Mouse (Mus musculus) ES-CJ7 (cell line): ENCODE data around the gene Sp6.

Experiments
- DNase-seq: peaks from one replicate; pipeline ENCODE4 v3.0.0; 2011; ENCODE audit warnings: low read depth, low spot score

Gene Sp6

DNA sequence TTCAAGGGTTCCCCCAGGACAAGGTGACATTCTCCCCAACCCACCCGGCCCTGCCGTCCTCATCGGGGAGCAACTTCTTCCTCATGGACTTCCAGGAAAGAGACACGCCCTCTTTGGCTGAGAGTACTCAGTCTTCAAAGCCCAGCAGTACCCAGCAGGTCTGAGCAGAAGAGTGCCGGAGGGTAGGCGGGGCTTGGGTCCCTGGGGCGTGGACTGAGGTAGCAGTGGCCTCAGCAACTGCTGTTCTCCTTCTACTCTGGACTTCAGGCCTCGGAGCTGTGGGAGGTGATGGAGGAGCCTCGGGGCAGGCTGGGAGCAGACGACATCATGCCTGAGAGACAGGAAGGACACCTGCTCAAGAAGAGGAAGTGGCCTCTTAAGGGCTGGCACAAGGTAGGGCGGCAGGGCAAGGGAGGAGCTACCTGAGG lies 39.0 kb downstream of the Sp6 start:
- peak; percentile 80 for DNase-seq

DNA sequence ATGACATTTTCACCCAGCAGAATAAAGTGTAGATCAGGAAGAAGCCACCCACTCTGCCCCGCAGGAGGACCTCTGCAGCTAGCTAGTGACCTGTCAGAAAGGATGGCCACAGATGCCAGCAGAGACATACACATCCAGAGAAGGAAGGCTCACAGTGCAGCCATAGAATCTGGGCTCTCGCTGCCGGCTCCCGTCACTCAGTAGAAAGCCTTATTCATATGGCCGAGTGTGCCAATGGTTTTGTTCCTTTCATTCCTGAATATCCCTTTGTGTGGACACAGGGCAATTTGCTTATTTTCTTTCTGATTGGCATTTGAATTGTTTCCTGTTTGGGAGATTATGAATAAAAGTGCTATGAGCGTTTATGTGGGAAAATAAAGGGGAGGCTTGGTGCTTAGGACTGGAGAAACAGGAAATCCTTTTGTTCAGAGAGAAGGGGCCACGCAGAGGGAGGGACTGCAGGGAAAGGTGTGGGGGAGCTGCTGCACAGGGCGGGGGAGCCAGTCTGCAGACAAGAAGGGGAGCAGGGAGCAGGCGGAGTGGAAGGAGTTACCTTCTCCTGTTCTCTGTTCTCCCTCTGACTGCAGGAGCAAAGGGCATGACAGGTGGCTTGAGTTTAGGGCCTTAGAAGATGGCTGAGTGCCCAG lies 50.2 kb downstream of the Sp6 start:
- DNase-seq: no peak

DNA sequence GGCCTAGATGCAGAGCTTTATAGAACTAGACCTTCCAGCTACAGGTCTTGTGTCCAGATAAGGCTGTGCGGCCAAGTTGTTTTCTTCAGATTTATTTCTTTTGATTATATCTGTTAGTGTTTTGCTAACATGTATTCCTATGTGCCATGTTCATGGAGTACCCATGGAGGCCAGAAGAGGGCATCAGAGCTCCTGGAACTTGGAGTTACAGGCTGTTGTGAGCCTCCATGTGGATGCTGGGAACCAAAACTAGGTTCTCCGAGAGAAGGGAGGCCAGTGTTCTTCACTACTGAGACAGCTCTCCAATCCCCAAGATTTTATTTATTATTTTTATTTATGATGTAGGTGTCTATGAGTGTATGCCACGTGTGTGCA lies 50.7 kb downstream of the Sp6 start:
- peak; percentile 60 for DNase-seq

DNA sequence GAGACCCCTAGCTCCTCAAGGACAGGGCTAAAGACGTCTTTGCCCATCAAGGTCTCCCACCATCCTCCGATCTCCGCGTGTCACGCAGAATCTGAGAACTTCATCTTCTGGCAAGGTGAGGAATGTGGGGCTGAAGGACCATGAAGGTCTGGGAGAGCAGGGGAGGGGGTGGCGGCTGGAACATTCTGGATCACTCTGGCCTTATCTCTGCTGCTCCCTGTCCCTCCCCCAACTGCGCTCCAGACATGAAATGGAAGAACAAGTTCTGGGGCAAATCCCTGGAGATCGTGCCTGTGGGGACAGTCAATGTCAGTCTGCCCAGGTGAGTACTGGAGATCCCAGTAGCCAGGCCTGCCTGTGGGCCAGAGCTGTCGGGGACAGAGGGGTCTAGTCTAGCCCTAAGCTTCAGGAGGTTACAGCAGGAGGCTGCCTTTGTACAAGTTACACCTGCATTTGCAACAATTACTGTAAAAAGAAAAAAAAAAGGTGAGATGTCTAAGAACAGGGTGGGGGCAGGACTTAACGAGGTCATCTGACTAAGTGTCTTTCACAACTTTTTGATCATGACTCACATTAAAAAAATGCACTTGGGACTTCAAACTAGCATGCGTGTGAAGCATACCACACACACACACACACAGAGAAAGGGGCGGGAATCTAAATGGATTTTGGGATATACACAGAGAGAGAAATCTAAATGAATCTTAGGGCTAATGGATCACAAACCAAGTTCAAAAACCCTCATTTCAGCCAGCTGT lies 52.5 kb downstream of the Sp6 start:
- DNase-seq: no peak

DNA sequence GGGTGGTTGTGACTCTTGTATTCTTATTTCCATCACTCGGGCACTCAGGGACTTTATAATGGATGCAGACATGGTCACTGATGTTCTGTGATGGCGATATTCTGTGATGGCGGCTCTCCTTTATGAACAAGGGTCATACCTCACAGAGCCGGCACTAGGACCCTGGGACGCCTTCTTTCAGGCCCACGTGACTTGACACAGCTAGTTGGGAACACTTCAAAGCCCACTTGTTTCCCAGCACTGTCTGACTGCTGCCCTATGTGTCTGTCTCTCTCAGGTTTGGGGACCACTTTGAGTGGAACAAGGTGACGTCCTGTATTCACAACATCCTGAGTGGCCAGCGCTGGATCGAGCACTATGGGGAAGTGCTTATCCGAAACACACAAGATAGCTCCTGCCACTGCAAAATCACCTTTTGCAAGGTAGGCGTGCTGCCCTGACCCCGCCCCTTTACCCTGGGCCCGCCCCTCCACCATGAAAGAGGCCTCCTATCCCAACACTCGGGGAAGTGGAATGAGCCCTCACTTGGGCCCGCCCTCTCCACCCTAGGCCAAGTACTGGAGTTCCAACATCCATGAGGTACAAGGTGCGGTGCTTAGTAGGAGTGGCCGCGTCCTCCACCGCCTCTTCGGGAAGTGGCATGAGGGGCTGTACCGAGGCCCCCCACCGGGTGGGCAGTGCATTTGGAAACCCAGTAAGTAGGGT lies 53.6 kb downstream of the Sp6 start:
- peak; percentile 91 for DNase-seq

DNA sequence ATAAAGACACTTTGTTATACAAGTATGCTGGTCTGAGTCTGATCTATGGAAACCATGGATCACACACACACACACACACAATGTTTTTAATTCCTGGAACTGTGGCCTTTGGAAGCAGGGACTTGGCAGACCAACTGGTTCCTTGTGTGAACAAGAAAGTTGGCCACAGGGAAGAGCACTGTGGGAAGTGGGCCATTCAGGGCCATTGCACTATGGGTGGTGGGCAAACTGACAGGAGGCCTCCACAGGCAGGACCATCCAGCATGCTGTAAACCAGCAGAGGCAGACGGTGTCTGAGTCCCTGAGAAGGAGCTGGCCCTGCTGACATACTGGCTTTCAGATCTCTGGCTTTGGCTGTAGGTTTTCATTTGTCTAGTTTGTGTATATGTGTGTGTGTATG lies 56.1 kb downstream of the Sp6 start:
- no peak for DNase-seq

DNA sequence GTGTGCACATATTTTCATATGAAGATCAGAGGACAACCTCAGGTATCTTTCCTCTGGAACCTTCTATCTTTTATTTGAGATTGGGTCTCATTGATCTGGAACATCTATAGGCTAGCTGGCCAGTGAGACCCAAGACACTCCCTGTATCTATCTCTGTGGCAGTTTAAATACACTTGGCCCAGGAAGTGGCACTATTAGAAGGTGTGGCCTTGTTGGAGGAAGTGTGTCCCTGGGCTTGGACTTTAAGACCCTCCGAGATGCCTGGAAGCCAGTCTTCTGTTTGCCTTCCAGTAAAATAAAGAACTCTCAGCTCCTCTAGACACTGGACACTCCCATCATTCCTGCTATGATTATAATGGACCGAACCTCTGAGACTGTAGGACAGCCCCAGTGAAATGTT lies 56.6 kb downstream of the Sp6 start:
- no peak for DNase-seq

DNA sequence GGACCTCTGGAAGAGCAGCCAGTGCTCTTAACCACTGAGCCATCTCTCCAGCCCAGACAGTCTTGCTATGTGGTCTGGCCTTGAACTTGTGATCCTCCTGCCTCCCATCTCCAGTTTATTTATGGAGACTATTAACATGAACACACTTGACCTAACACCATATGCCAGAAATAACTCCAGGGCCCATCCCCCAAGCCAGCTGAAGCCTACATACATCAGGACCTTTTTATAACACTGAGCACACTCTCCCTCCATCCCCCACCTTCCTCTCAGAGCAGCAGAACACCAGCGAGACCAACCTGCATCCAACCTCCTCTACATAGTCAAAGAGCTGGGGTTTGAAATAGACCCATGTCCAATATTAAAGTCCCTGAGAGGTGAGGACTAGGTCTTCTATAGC lies 57.9 kb downstream of the Sp6 start:
- DNase-seq: no peak

DNA sequence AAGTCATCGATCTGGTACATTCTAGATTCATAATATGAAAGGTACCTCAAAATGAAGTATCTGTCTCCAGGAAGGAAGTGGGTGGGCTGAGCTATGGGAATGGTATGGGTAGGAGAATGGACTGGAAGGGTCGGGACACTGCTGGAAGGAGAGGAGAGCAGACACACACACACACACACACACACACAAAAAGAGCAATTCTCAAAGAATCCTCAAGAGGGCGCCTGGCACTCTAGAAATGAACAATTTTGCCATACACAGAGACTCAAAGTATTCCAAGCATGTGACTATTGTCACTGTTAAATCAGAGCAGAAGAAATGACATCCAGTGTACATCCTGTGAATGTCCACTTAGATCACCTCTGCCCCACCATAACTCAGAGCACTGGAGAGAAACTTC lies 59.3 kb downstream of the Sp6 start:
- DNase-seq: peak; percentile 71

DNA sequence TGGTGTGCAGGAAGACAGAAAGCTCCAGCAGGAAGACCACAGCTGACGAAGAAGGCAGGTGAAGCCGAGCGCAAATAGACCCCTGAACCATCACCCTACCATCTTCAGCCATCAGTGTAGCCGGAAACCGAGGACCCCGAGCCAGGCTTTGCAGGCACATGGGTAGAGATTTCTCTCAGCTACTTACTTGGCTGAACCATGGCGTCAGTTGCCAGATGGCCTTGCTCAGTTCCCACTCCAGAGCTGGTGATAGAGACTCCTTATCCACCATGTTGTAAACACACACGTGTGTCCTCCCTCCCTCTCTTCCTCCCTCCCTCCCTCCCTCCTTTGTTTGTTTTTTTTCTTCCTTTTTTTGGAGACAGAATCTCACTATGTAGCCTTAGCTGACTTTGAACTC lies 61.0 kb downstream of the Sp6 start:
- no peak for DNase-seq
